Mouse (Mus musculus): ENCODE data around the gene Fgf4.
A peak's percentile ranks its signal among the peaks of the same experiment; 100 is the strongest.
"Not testable (repeated sequence)": the region's sequence is repeated elsewhere in the genome, so short reads cannot be mapped to it uniquely, and the experiment has no call there.

The Fgf4 gene

DNA sequence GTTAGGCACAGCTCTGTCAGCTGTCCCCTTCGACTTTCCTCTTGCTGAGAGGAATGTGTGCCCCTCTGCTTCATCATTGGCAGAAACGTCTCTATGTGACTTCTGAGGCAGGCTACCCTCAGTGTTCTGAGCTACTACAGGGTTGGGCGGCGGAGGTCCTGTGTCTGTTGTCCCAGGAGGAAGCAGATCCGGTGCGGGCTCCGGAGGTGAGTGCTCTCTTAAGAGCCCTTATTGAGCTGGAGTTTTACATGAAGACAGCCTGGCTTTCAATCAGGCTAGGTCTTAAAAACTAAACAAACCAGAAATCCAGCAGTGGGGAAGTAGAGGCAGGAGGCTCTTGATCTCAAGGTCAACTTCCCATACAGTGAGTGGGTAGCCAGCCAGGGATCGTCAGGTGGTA, 20.4 kb downstream of the Fgf4 start:
- DNase-seq: no peak

DNA sequence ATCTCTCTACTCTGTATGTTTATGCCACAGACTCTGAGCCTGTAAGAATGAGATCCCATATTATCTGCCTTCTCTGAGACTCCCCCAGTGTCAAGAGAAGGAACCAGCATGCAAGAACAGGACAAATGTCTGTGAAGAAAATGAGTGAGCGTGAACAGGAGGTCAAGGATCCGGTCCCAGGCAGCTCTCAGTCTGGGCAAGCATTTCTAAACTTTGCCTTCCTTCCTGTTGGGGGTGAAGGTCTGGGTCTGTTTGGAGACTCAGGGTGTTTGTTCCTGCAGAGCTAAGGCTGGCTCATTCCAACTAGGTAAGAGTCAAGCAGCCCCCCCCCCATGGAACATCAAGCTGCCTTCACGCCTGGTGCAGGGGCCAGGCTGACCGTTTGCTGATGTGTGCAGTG, 25.3 kb downstream of the Fgf4 start:
- no peak for DNase-seq

DNA sequence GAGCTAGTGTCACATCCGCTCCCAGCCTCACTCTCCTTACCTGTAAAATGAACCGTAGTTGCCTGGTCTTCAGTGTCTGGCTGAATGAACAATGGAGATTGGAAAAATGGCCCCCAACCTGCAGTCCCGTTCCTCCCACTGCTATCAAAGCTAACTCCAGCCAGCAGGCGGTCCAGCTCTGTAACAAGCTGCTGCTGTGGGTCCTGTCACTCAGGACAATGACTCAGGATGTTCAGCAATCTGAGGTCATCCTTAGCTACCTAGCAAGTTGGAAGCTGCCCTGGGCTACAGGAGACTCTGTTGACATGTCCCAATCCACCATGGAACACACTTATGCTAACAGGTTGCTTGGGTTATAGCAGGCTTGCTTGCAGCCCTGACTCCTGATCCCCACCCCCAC, 26.0 kb downstream of the Fgf4 start:
- DNase-seq: no peak

DNA sequence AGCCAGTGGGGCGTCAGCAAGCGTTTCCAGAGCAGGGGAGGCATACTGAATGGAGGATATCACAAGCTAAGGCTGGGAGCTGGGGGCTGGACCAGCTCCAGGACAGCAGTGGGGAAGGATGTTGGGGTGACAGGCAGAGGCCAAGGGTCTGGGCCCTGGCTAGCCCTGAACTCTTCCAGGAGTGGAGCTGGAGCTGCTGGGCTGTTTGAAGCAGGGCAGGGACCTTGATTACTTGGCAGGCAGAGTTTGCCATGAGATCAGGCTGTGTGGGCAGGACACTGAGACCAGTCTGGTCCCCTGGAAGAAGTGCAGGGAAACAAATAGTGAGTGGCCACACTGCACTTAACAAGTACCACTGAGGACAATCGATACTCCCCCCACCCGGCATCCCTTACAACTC, 27.1 kb downstream of the Fgf4 start:
- no peak for DNase-seq

DNA sequence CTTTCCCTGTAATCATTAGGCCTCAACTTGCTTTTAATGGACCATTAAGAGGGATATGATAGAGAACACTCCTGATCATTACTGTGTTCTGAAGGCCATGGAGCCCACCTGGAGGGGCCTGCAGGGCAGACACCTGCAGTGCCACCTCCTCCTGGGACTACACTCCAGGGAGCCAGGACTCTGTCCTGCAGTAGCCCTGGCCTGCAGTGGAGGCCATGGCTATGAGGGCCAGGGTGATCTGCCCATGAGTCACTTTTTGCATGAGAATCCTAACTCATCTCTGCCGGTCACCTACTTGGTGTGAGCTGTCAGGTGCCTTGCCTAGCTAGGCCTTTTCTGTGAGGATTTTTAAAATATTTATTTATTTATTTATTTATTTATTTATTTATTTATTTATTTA, 31.2 kb downstream of the Fgf4 start:
- no peak for DNase-seq

DNA sequence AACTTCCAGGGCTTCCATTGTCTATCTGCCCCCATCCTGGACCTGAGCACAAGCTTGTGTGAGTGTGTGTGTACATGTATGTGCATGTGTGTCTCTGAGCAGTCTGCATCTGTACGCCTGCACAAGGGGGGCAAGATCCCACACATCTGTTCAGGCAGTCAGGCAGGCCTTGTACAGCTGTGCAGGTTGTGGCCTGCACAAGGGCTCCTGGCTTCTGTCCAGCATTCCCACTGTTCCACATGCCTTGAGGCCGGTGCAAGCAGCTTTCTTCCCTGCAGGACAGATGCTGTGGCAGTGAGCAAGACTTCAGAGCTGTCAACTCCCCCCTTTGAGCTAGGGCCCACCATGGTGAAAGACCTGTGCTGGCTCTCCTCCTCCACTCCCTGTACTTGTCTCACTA, 35.9 kb downstream of the Fgf4 start:
- no peak for DNase-seq

DNA sequence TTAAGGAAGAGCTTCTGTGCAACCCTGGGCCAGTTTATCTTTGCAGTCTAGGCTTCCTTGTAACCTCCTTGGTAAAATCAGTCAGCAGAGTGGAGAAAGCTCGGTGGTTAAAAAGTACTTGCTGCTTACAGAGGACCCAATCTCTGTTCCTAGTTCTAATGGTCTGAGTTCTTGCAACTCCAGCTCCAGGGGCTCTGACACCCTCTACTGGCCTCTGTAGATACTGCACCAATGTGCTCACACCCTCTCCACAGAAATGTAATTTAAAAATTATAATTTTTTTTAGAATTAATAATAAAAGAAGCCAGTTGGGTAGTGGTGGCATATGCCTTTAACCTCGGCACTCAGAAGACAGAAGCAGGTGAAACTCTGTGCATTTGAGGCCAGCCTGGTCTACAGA, 40.5 kb downstream of the Fgf4 start:
- no peak for DNase-seq

DNA sequence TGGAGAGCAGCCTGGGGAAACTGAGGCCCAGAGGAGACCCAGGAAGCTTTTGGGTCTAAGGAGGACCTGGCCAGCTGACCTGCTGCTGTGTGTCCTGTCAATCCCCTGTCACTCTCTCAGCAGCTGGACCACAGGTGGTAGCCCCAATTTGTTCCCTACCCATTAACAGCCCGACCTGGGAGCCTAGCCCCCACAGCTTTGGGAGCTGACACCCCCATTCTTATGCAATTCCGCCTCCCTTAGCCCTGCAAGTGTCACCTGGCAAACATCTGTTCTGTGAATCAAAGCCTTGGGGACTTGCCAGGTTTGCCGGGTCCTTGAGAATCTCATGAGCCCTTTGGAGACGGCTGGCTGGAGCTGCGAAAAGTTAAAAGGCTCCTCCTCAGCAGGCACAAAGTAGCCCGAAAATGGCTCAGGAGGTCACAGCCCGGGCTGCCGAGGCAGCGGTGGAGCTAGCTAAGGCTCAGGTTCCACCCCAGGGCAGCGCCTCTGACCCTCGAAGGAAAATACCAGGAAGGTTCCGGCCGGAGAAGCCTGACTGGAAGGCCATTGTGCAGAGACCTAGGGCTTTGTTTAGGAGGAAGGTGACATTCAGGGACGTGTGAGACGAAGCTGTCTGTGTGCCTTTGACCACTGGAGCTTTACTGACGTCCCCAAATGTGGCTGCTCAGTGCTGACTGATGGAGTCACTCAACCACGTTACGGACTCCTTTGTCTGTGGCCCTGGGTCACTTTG, 41.6 kb downstream of the Fgf4 start:
- no peak for DNase-seq

DNA sequence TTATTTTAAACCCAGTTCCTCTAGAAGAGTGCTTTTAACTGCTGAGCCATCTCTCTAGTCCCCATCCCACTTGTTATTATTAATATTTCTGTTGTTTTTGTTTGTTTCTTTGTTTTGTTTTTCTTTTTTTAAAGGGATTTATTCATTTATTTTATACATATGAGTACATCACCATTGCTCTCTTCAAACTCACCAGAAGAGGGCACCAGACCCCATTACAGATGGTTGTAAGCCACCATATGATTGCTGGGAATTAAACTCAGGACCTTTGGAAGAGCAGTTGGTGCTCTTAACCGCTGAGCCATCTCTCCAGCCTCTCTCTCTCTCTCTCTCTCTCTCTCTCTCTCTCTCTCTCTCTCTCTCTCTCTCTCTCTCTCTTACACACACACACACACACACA, 43.5 kb downstream of the Fgf4 start:
- DNase-seq: not testable (repeated sequence)

DNA sequence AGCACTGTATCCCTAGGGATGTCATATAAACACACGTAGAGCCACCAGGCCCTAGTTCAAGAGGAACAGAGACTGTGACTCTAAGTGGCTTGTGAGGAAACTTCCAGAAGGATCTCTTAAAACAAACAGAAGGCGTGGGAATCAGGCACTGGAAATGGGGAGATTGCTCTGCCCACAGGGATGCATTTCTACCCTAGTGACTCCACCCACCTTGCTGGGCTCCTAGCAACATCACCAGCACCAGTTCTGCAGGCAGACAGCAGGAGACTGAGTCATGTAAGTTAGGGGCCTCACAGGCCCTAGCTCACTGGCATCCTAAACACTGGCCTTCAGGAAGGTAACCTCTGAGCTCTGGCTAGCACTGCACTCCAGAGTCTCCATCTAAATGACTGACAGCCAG, 44.7 kb downstream of the Fgf4 start:
- no peak for DNase-seq

DNA sequence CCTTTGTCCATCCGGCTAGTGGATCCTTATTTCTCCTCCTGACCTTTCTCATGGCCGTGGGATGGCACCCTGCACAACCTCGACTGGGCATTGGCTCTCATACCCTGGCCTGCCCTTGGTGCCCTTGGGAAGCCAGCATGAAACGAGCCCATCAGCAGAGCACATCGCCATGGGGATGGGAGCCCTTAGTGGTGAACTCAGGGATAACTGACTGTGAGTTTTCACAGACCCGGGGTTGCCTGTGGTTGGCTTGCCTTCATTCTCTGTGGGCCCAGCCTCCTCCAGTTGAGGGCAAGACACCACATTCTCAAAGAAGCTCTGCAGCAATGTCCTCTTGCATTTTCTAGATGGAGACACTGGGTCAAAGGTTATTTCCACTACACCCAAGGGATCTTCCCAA, 45.2 kb downstream of the Fgf4 start:
- DNase-seq: no peak

DNA sequence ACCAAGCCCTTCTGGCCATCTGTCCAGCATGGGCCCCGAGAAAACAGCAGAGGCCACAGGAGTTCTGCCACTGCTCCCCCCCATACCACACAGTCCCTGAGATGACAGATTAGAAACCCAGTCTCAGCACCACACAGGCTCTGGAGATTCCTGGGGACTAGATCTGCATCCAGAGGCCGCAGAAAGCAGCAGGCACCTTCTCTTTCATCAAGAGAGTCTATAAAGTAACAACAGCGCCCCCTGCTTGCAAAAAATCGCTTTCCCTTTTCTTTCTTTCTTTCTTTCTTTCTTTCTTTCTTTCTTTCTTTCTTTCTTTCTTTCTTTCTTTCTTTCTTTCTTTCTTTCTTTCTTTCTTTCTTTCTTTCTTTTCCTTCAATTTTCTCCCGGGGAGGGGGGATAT, 47.0 kb downstream of the Fgf4 start:
- DNase-seq: peak; percentile 23 to 32

DNA sequence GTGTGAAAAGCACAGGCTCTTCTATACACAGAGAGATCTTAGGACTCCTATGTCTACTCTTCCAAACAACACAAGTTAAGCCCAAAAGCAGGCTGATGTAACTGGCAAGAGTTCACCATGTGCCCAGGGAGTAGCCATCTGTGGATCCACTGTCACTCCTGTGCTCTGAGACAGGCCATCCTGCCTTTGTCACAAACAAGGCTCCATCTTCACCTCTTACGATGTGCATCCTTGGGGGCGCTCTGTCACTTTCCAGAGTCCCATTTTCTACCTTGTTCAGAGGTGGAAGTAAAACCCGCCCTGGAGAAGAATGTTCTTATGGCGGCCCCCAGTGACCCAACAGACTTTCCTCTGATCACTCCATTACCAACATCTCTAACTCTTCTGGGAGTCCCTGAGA, 47.5 kb downstream of the Fgf4 start:
- DNase-seq: no peak

DNA sequence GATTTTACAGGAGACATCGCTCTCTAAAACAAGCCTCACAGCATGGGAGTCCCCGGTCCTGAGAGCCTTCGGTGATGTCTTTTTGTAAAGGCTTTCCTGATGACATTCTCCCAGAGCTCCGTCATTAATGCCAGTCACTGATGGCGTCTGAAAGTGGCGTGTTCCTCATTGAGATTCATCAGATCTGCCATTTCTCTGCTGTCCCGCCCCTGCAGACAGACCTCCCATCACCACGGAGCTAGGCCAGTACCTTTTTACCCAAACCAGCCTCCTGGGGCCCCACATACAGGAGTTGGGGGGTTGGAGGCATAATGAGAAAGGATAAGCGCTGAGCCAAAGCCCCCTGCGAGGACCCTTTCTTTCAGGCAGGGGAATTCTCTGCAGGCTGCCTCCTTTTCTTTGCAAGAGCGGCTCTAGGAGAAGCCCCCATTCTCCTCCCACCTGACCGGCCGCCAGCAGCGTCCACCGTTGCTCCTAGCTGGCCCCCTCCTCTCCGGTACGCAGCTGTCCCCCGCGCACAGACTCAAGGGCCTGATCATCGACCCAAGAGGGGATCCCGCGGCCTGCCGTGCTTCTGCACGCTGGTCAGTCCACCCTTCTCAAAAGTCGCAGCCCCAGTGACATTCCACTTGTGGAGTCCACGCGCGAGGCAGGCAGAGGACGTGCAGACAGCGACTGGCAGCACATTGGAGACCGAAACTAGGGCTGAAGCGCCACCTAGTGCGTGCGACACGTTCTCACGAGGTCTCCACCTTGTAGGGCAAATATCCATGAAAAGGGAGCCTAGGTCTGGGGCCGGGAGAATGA, 48.3 kb downstream of the Fgf4 start:
- peak; percentile 58 to 60 for DNase-seq

DNA sequence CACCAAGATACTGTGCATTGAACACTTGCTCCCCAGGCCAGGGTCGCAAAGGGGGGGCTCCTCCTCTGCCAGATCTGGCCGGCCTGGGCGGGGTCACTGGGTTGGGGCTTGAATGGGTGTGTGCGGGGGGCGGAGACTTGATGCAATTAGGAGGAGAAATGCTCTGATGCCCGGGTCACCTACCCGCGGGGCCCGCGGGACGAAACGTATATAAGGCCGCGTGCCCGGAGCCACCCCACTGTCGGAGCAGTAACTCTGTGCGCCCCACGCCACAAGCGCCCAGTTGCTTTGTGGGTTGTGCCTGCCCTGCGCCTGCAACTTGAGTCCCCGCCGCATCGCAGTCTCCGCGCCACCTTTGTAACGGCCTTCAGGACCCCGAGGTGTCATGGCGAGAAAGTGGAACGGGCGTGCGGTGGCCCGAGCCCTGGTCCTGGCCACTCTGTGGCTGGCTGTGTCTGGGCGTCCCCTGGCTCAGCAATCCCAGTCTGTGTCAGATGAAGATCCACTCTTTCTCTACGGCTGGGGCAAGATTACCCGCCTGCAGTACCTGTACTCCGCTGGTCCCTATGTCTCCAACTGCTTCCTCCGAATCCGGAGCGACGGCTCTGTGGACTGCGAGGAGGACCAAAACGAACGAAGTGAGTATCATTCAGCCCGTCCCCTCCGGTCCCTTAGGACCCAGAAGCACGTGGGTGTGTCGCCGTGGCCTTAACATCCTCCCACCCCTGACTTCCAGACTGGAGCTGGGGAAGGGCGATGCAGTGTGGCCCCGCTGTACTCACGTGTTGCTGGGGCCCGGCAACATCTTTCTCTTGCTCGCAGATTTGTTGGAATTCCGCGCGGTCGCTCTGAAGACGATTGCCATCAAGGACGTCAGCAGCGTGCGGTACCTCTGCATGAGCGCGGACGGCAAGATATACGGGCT, 49.4 kb downstream of the Fgf4 start, which contains the start of gene Fgf15:
Gene Fgf15, plus strand, starts transcription at position 238 of the 925 bp plus-strand sequence.
- DNase-seq: peak; percentile 19 to 21

DNA sequence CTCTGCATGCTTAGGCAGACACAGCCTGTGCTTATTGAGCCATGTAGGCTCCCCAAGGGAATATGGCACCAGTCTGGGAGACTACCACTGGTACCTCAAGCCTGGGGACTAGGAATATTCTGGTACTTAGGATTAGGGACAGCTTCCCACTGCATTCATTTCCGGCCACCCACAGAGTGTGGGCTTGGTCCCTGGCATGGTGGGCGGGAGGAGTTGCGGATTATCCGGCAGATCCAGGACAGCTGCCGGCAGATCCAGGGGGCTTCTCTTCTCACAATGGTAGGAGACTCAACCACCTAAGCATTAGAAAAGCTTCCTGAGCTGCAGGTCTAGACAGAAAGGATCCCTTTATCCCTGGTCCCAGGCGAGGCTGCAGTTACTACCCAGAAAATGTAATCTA, 51.3 kb downstream of the Fgf4 start:
- DNase-seq: no peak

DNA sequence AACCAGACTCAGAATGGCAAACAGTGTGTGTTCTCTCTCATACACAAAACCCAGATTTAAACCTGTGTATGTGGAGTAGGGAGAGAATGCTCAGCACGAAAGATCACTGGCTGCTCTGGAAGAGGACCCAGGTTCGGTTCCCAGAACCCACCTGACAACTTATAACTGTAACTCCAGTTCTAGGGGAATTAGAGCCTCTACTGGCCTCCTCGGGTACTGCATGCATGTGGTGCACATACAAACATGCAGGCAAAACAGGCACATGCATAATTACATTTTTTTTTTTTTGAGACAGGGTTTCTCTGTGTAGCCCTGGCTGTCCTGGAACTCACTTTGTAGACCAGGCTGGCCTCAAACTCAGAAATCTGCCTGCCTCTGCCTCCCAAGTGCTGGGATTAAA, 58.3 kb downstream of the Fgf4 start:
- DNase-seq: peak; percentile 28 to 34

DNA sequence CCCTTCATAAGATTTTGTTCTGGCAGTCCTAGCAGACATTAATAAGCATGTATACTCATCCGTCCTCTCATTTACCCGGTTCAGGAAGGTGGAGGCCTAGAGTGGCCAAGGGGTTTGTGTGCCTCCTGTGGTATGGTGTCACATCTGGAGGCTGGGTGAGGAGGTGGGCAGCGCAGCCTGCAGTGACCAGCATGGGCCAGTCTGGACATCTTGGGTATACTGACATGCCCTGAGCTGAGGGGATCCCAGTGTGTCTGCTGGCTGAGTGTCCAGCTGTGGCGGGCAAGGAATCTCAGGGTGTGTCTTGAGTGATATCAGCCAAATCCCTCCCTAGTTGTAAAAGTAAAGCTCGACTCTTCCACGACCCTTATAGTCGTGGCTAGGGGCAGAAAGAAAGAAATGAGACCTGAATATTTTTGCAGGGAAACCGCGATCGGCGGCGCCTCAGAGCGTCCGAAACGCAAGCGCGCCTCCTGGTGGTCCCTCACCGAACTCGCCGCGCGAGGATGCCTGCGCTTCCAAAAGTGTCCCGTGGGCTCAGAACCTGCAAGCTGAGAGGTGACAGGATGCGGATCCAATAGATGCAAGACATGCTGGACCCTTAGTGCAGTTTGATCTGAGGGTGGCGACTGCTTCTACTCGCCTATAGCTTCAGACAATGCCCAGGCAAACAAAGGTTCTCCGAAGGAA, 59.7 kb downstream of the Fgf4 start:
- peak; percentile 78 to 79 for DNase-seq

DNA sequence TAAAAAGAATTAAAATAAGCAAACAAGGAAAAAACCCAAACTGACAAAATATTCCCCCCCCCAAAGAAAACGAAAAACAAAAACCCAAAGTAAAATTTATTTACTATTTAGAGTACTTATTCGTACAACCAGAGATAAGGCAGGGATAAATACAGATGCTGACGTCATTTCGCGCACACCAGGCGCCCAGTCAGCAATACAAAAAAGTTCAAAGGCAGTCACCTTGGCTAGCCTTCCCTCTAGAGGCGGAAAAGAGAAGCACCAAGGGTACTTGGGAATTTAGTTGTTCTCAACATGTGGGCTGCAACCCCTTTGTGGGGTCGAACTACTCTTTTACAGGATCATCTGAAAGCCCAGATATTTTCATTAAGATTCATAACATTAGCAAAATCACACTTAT, 60.6 kb downstream of the Fgf4 start:
- peak; percentile 19 to 26 for DNase-seq

DNA sequence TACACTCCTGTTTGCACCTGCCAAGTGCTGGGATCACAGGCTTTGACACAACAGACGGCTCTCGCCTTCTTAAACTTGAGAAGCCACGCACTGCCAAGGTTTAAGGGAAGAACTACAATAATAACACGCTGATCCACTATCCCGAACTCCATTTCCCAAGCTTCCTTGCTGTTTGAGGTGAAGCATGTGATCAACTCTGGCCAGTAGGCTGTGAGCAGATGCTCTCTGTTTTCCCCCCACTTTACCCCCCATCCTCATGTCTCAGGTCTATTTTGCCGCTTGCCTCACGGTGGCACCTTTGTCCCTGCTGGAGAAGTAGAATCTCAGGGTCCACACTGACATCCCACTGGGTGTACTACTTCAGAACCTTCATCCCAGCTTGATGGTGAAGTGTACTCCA, 61.5 kb downstream of the Fgf4 start:
- DNase-seq: no peak

DNA sequence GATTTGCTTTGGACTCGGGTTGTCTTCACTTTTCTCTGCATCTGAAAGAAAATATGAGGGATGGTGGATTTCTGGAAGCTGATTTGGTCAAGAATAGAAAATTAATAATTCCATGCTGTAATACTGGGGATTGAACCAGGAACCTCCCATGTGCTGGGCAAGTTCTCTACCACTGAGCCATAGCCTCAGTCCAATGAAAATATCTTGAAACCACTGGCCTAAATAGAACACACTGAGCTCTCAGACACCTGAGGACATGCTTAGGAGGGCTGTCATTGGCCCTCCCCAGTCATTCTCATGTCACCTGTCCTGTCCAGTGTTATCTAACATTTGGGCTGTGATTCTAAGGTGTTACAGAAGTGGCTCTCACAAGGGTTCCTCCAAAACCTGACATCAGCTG, 64.0 kb downstream of the Fgf4 start:
- no peak for DNase-seq

DNA sequence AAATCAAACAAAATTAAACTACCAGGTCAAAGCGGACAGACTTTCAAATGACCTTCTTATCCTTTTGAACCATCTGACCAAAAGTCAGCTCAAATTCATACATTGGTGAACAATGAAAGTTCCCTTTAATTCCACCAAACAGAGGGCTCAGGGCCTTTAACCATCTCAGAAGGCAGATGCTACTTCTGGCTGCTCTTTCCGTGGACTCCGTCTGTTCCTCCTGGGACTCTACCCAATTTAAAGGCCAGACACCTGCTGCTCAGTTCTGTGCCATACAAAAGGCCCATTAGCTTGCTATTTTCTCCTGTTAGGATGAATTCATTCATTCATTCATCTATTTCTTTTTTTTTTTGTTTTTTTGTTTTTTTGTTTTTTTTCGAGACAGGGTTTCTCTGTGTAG, 65.7 kb downstream of the Fgf4 start:
- DNase-seq: no peak

Measured in B cell, adult 2 months (primary cell).